Mouse (Mus musculus): Measurements from ENCODE around the gene Kmt2d.
"Not testable (repeated sequence)": the region's sequence is repeated elsewhere in the genome, so short reads cannot be mapped to it uniquely, and the experiment has no call there.

The Kmt2d gene

GRCm38 (mm10) chr15:98832161-98833058, 38.6 kb downstream of the Kmt2d start:
- peak; percentile 60 to 76 for DNase-seq (ENCODE audit: low spot score in 2 of 2)

GRCm38 (mm10) chr15:98831684-98832035, 39.3 kb downstream of the Kmt2d start:
- no peak for DNase-seq (ENCODE audit: low spot score in 2 of 2)

- DNase-seq (ENCODE audit: low spot score in 2 of 2): peak; percentile 97 to 98
These were observed 40.0 kb downstream of the Kmt2d start, which contains the start of gene Prkag1 for GRCm38 (mm10) chr15:98830736-98831683. Gene Prkag1 (minus strand): TSS chr15:98831521.

DNA sequence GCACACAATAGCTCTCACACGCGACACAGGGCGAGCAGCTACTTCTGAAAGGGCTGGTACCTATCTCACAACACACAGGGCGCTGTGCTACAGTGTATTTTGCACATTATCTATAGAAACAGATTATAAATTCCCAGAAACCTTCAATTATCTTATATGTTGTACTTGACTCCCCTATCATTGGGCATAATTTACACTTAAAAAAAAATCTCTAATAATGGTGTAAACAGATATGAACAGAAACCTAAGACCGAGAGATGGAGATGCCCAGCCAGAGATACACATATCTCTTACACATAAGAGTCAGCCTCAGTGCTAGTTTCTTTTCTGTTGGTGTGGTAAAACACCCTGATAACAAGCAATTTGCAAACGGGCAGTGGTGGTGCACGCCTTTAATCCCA, 43.4 kb downstream of the Kmt2d start:
- no peak for DNase-seq (ENCODE audit: low spot score in 2 of 2)

DNA sequence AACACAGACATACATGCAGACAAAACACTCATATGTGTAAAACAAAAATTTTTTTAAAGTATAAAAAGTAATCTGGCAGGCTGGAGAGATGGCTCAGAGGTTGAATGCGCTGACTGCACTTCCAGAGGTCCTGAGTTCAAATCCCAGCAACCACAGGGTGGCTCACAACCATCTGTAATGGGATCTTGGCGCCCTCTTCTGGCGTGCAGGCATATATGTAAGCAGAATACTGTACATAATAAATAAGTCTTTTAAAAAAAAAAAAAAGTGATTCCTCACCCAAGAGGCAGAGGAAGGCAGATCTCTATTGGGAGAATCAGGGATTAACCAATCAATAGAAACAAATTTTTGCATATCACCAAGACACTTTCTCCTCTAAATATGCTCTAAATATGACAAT, 47.6 kb downstream of the Kmt2d start:
- no peak for DNase-seq (ENCODE audit: low spot score in 2 of 2)

- DNase-seq (ENCODE audit: low spot score in 2 of 2): no peak
These were observed 48.9 kb downstream of the Kmt2d start for GRCm38 (mm10) chr15:98822147-98822546.

- DNase-seq (ENCODE audit: low spot score in 2 of 2): peak in 1 of 2 experiments; percentile 44
These were observed 49.6 kb downstream of the Kmt2d start for GRCm38 (mm10) chr15:98821403-98821802.

GRCm38 (mm10) chr15:98820937-98821336, 50.1 kb downstream of the Kmt2d start:
- DNase-seq (ENCODE audit: low spot score in 2 of 2): no peak

DNA sequence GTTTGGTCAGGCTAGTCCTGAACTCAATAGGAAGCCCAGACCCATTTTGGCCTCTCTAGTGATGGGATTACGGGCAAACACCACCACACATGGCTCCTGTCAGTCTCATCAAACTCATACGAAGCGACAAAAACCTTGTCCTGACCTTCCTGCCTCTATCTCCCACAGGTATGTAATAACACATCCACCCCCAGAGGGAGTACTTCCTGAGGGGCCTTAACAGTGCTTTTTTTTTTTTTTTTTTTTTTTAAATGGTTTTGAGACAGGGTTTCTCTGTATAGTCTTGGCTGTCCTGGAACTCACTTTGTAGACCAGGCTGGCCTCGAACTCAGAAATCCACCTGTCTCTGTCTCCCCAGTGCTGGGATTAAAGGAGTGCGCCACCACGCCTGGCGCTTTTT, 52.8 kb downstream of the Kmt2d start:
- no peak for DNase-seq (ENCODE audit: low spot score in 2 of 2)

GRCm38 (mm10) chr15:98812741-98813424, 58.1 kb downstream of the Kmt2d start:
- no peak for DNase-seq (ENCODE audit: low spot score in 2 of 2)

DNA sequence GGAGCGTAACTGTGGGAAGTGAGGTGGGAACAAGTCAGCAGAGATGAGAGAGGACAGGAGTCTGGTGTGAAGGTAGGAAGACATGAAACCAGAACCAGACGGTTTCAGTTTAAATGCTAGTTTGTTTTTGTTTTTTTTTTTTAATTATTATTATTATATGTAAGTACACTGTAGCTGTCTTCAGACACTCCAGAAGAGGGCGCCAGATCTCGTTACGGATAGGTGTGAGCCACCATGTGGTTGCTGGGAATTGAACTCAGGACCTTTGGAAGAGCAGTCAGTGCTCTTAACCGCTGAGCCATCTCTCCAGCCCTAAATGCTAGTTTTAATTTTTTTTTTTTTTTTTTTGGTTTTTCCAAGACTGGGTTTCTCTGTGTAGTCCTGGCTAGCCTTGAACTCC, 60.8 kb downstream of the Kmt2d start:
- not testable (repeated sequence) for DNase-seq (ENCODE audit: low spot score in 2 of 2)

GRCm38 (mm10) chr15:98809390-98809789, 61.6 kb downstream of the Kmt2d start, which contains the start of gene Ddn:
Gene Ddn (minus strand): TSS chr15:98809490.
- DNase-seq (ENCODE audit: low spot score in 2 of 2): no peak

DNA sequence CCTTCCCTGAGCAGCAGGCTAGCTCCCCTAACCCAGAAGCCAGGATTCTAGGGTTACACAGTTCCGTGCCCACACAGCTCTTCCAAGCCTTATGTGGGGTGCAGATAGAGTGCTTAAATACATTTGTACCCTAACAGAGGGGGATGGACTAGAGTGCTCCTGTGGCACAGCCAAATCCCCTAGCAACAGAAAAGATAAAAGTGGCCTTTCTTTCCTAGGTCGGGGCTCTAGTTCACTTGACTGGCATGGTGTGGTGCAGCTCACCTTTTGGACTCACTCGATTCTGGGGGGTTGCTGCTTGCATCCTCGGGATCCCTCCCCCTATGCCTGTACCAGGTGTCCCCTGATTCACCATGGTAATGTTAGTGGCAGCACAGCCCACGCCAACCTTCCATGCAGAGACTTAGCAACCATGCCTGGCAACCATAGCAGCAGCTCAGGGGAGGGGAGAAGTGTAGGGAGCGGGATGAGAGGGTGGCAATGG, 62.3 kb downstream of the Kmt2d start:
- DNase-seq (ENCODE audit: low spot score in 2 of 2): no peak

GRCm38 (mm10) chr15:98807895-98808650, 62.9 kb downstream of the Kmt2d start:
- peak; percentile 64 to 68 for DNase-seq (ENCODE audit: low spot score in 2 of 2)

DNA sequence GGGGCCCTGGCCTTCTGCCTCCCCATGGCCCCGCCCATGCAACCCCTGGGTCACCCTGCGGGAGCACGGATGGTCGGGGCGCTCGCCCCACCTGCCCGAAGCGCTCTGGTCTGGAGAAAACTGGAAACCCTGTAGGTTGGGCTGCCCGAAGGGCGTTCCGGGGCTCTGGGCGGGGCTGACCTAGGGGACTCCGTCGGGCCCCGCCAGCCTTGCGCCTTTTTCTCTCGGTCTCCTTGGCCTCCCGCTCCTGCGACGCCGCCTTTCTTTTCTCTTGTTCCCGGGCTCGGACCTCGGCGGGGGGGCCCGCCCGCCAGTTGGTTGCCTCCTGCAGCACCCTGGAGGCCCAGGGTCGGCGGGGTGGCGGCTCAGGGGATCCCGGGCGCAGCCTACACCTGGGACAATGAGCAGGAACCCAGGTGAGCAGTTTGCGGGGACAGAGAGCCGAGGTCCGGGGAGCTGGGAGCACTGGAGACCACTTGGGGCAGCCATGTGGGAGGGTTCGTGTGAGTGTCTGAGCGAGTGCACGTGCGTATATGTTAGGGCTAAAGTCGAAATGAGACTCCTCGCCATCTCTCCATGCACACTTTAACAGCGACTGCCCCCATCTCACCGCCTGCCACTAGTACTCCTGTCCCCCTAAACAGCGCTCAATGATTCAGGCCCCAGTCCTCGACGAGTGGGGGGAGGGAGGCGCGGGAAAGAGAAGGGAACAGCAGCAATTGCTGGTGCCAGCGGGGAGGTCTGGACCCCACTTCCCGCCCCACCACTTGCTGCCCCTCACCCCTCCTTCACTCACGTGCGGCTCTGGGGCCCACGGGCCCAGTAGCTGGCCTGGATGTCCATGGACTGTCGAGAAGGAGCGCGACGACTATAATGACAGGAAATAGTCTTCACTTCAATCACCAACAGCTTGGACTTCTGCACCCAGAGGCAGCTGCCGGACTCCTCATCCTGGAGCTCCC, 63.9 kb downstream of the Kmt2d start:
- DNase-seq (ENCODE audit: low spot score in 2 of 2): no peak

DNA sequence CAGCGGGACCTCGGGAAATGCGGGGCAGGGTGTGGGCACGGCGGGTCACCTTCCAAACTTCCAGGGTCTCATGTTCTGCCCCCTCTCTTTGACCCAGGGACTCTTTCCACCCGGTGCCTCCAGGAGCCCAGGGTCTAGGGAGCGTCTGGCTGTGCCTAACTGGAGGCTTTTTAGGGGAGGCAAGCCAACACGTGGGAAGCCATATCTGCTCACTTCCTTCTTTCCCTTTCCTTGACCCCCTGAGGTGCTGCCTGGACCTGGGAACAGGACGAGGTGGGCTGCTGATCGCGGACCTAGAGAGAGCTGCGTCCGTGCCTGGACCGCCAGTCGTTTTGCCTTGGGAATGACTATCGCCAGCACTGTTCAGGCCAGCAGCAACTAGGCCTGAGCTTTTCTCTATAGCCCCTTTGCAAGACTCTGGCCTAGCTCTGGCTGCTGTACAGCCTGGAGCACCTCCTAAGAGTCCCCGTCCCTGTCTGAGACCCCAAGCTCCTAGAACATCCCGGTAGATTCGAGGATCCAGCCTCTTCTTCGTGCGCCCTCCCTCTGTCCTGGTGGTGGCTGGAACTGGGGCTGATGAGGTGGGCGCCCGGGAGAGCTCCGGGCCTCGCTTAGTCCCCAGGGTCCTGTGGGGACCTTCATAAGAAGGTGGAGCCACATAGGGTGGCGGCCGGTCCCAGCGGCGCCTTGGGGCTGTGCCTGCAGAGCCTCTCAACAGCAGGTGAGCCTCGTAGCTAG, 64.8 kb downstream of the Kmt2d start:
- no peak for DNase-seq (ENCODE audit: low spot score in 2 of 2)

DNA sequence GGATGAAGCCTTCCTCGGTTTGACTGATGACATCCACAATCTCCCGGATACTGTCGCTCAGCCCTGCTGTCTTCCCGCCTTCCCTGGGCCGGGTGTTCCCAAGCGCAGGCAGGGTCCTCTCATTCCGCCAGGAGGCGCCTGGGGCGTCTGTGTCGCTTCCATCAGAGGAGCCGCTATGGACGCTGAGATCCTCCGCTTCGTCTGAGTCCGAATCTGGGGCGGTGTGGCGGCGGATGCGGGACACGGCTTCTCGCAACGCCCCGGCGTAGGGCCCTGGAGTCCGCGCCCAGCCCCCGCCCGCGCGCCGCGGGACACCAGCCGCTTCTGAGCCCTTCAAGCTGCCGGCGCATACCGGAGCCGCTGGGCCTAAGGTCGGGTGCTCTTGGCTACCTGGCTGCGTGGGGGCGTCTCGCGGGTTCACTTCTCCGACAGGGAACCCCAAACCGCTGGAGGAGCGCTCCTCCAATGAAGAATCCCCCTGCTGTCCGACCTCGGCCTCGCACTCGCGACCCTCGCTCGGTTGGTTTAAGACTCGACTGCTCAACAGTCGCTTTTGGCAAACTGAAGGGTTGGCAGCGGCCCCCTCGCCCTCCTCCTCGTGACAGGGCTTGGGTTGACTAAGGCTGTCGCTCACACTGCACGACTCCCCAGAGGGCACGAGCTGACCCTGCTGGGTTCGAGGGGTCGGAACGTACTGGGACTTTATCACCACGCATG, 65.5 kb downstream of the Kmt2d start:
- peak in 1 of 2 experiments; percentile 44 for DNase-seq (ENCODE audit: low spot score in 2 of 2)

DNA sequence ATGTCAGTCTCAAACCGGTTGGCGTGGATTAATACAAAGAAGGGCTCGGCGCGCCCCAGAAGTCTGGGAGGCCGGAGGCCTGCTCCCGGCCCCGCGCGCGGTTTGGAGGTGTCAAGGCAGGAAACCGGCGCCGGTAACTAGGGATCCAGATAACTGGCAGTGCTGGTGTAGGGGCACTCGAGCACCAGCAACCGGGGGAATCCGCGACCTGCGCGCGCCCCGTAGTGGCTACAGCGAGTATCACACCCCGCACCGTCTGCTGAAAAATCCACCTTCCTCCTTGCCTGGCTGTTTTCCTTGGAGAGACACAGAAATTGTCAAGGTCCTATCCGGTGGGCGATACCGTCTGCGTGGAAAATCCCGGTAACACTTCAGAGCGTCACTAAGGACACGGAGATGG, 67.0 kb downstream of the Kmt2d start:
- peak; percentile 51 to 81 for DNase-seq (ENCODE audit: low spot score in 2 of 2)
